Mouse (Mus musculus) common myeloid progenitor, adult 5-6 weeks (primary cell): ENCODE data around the gene Adam33. TPM values are rescaled to one million over a fixed set of nuclear protein-coding genes. Genes with fewer than 3 reads are reported as not detected.
"Not testable (repeated sequence)": the region's sequence is repeated elsewhere in the genome, so short reads cannot be mapped to it uniquely, and the experiment has no call there.

Source experiments
- ATAC-seq: replicated peaks from 2 replicates; pipeline ENCODE4 v1.8.0; 2016; ENCODE audit warnings: low read depth, mild to moderate bottlenecking, moderate TSS enrichment, inconsistent platforms; ENCODE audit not compliant: poor library complexity, severe bottlenecking
- total RNA-seq: library from RNA; stranded (forward); fragments of 200-1000, 187-1606 nt; gene quantifications from 2 replicates; pipeline ENCODE4 v1.2.3, GENCODE M21; 2017

Gene Adam33
- total RNA-seq, 1 experiment from 2014 or later, result not detected

- not testable (repeated sequence) for ATAC-seq
Measured at GRCm38 (mm10) chr2:131031406-131031805, 32.2 kb downstream of the Adam33 start.

GRCm38 (mm10) chr2:131030998-131031397 is 32.6 kb downstream of the Adam33 start:
- no peak for ATAC-seq

DNA sequence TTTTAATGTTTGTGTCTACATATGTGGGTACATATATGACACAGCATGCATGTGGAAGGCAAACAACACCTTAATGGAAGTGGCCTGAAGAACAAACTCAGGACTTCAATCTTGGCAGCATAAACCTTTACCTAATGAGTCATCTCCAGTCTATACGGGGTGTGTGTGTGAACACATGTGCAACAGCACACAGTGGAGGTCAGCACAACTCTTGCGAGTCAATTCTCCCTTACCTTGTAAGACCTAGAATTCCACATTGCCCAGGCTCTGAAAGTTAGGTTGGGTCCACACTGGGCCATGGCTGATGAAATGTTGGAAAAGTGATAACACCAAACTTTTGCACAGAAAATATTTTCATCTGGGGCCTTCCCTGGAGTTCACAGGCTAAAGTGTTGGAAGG is 33.1 kb downstream of the Adam33 start:
- ATAC-seq, result no peak

DNA sequence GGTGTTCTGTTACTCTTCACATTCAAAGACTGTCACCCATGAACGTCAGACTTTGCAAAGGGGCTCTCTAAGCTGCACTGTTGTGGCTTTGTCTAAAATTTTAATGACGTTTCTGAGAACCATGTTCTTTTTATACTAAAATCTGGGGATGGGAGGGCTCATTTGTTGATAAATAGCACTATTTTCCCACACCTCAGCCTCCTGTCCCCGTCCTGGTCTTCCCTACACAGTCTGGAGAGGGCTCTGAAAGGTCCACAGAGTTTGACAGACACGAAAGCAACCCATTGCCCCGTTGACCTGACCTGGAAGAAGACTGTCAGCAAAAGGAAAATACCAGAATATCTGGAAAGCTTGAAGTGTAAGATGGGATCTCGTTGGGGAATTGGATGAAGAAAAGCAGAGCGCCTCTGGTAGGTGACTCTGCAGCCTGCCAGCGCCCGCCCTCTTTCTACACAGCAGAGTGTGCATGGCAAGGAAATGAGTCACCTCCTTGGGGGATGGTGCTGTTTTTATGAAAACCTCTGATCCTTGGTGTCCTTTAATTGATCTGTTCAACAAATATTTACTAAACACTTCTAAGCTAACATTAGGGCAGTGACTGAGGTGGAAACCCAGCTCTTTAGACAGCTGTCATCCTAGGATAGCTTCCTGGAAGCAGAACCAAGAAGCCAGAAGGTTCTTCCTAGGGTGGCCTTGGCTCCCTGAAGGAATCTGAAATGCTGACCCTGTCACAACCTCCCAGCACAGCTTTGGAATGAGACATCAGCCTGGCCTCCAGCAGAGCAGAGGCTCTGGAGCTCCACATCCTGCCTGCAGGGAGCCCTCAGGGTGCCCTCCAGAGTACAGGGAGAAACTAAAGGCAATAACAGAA is 34.3 kb downstream of the Adam33 start:
- ATAC-seq, result no peak

DNA sequence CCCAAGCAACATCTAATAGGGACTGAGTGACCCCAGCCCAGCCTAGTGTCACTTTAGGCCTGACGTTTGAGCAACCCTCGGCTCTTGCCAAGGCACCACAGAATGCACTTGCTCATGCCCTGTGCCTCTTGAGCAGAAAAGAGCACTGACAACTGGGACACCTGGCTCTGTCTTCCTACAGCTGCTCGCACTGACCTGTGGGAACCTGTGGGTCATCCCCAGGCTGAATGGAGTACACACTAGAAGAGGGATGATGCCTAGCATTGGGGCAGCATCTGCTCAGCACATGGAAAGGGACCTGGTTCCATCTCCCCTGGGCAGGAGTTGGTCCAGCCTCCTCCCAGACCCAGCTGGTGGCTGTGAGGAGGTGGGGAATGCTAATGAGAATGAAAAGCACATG is 36.7 kb downstream of the Adam33 start:
- no peak for ATAC-seq

- no peak for ATAC-seq
Measured at GRCm38 (mm10) chr2:131025230-131025629, 38.4 kb downstream of the Adam33 start.

DNA sequence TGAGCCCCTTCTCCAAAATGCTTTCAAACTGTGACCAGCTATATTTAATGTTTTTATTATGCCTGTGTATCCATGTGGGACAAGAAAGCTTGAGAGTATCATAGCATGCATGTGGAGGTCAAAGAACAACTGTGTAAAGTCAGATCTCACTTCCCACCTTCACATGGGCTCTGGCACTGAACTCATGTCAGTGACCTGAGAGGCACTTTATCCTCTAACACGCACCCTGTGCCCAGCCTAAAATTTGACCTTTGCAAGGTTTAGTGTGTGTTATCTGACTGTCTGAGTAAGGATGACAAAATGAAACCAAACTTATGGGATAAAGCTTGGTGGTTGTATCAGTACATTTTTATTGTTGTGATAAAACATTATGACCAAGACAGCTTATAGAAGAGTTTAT is 53.0 kb downstream of the Adam33 start:
- no peak for ATAC-seq

- ATAC-seq, result no peak
Measured at GRCm38 (mm10) chr2:131009123-131009522, 54.5 kb downstream of the Adam33 start.

Other genes with a start within 250 kb of the Adam33 start
- gene 4930402H24Rik, start 157.4 kb downstream of the Adam33 start, total RNA-seq, result 12.2 and 16.4 TPM in 2 replicates
- 10.7 and 14.2 TPM in 2 replicates for gene Atrn, start 157.3 kb downstream of the Adam33 start, total RNA-seq
- not detected in 2 replicates for gene Gfra4, start 20.7 kb downstream of the Adam33 start, total RNA-seq
- under 0.01 TPM in 1 of 2 replicates, not detected in the other for gene Siglec1, start 23.0 kb upstream of the Adam33 start, total RNA-seq
- gene Hspa12b, start 63.5 kb upstream of the Adam33 start, total RNA-seq, result 0.92 and 0.96 TPM in 2 replicates
- gene Gm11037, start 69.7 kb upstream of the Adam33 start, total RNA-seq, result not detected in 2 replicates
- 29.2 and 30.8 TPM in 2 replicates for gene 1700037H04Rik, start 96.3 kb upstream of the Adam33 start, total RNA-seq
- gene Cenpb, start 116.3 kb upstream of the Adam33 start, total RNA-seq, result 17.6 and 18.7 TPM in 2 replicates
- gene Cdc25b, start 123.1 kb upstream of the Adam33 start, total RNA-seq, result 13.3 and 15.8 TPM in 2 replicates
- 2.7 and 4.7 TPM in 2 replicates for gene Spef1, start 123.5 kb upstream of the Adam33 start, total RNA-seq
- gene Ap5s1, start 143.3 kb upstream of the Adam33 start, total RNA-seq, result 2.4 and 2.6 TPM in 2 replicates
- gene Mavs, start 170.2 kb upstream of the Adam33 start, total RNA-seq, result 15.8 and 16.5 TPM in 2 replicates
- 57.3 and 72.4 TPM in 2 replicates for gene Pank2, start 198.7 kb upstream of the Adam33 start, total RNA-seq